Mouse (Mus musculus) urinary bladder, adult 2 months (tissue): ENCODE data around the gene Il9r. TPM values are rescaled to one million over a fixed set of nuclear protein-coding genes. Genes with fewer than 3 reads are reported as not detected.

Experiments used
- DNase-seq: peaks from one replicate; pipeline ENCODE4 v3.0.0; 2022; ENCODE audit warnings: low spot score
- polyA plus RNA-seq: library from polyadenylated mRNA; depleted of rRNA; stranded (reverse); fragments of >200 nt; gene quantifications from 2 replicates; pipeline ENCODE4 v1.2.3, GENCODE M21; 2012; rRNA removed

Gene Il9r
- polyA plus RNA-seq = 0.23 and 0.24 TPM in 2 replicates

DNA sequence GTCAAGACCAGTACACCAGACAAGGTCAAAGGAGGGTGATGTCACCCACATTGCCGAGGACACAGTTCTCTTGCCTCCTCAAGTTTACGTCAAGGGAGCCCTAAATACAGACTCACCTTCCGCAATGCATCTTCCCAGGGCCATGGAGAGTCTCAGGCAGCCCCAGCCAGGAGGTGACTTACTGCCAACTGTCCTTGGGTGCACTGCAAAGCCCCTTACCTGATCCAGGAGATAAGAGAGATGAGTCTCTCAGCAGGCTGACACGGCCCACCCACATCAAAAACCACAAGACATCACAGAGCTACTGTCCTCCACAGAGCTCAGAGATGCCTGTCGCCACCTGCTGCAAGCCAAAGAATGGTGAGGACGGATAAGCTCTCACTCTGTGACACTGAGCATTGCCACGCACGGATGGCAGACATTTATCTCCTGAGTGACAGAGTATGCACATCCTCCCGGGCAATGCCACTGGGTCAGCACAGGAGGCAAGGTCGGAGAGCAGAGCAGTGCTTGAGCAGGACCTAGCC is at the start of gene Il9r:
TSS of gene Il9r (minus strand) at position 205 of the 527 bp plus-strand sequence.
- peak; percentile 13 for DNase-seq

DNA sequence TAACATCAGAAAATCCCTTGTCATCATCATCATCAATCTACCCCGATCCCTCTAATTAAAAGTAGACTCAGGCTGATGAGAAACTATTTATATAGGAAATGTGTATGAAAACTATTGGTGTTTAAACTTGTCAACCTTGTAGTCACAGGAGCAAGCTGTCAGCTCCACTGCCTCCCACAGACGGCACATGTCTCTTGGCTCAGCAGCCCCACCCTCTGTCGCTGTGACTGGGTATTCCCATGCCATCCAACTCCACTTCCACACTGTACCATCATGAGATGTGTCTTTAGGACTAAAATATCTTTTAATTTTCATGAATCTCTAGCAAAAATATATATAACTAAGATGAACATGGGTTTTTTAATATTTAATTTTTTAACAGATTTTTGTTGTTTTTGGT is 48.3 kb upstream of the Il9r start:
- DNase-seq = no peak

DNA sequence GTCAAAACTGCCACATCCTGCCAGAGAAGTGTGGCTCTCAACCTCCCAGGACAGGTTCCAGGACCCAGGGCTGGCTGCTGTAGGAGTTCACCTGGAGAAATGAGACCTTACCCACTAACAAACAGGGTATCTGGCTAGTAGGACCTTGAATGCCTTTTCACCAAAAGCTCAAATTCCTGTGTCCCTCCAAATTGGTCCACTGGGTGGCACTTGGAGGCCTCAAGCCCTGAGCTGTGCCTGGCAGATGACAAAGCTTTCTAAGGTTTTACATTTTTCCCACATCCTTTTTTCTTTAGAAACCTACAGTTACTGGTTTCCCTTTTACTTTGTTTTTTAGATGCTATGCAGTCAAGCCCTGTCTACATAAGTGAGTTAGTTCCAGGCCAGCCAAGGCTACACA is 47.0 kb upstream of the Il9r start:
- no peak for DNase-seq

DNA sequence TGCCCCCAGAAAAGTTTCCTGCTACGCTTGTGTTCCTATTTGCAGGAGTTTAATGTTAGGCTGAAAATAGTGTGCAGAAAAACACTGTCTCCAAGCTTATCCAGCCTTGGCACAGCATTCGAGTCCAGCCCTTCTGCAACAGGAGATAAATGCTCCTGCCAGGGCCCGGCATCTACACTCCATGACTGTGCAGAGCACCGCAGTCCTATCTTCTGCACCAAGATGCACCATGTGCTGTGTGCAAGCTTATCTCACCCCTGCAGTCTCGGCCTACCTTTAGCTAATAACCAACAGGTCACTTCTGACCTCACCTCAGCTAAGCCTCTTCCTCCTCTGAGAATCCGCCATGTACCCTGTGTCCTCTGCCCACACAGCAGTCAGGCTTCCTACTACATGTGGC is 45.5 kb upstream of the Il9r start:
- DNase-seq = no peak

DNA sequence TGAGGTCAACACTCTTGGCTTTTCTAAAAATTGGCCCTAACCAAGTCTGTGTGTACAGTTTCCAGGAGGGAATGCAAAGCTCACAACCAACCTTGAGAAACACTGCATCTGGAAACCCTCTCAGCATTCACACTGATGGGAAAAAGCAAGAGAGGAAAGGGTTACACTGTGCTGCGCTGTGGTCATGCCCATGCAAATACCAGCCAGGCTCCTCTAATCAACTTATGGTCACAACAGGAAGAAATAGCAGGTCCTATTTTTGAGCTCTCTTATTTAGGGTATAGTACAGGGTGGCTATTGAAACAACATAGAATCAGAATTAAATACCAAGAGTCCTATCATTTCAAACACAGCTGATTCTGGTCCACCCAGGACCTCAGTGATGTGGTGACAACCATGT is 44.5 kb upstream of the Il9r start:
- no peak for DNase-seq

DNA sequence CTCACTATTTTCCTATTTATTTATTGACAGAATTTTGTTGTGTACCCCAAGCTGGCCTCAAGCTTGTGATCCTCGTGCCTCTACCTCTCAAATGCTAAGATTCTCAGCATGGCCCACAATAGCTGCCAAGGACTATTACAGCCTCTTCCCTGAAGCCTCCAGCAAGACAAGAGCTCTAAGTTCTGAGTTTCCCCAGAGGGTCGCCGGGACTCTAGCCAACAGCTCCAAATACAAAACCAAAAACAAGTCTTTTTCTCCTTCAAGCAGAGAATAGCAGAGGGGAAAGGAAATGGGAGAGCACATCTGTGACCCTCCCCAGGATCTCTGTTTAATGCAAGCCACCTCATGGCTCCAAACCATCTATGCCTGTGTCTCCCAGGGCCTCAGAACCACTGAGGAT is 44.0 kb upstream of the Il9r start:
- no peak for DNase-seq

DNA sequence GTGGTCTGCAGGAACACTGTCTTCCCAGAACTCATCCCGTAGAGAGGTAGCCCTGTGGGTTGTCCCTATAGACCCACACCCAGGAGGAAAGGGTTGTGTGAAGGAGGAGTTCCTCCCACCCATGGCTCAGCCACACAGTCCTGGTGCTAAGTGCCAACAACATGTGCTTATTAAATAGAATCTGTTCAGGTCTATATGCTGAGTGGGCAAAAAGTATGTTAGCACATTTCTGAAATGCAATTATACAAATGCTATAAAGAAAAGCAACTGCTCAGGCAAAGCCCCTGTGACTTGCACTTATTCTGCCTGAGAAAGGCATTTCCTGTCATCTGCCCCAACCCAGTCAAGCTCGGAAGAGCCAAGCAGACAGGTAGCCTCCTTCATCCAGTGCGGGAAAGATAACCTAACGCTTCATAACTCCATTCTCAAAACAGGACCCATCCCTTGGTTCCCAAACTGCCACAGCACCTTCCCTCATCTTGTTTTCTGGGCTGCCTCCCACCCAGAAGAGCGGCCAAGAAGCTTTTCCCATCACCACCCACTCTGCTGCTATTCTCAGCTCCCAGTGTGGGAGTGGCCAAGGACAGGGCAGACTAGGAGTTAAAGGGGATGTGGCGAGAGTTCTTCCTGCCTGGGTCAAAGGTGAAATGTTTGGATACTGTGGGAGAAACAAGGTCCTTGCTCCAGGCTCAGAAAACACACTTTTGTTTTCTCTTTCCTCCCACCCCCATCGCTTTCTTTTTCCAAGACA is 43.3 kb upstream of the Il9r start:
- DNase-seq = no peak

DNA sequence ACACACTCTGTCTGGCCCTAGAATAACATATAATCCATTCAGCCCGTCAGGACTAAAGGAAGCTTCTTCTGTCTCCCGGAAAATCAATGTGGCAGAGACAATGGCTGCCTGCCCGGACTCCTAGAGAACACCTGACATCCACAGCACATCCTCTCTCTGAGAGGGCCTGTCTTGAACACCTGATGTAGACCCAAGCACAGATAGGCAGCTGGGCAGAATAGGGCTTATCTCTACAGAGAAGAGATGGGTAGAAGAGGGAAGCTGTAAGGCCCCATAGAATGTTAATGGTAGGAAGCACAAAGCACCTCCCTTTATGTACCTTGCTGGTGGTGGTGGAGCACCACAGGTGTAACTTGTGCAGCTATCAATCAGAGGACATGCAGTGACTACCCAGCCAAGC is 42.1 kb upstream of the Il9r start:
- no peak for DNase-seq

DNA sequence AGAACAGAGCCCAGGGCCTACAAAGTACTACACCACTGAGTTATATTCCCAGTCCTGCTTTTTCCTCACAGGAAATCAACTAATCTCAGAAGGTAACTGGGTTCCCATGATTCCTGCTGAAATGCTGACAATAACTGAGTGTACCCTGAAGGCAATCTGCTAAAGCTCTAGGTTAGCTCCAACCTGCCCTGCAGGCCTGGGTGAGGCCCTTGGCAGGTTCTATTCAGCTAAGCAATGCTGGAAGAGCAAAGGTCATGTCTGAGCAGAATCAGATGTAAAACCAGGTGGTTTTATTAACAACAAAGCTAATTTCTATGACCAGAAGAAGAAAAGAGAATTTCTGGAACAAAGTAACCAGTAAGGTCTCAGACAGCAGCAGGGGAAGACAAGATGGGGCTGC is 41.3 kb upstream of the Il9r start:
- no peak for DNase-seq

DNA sequence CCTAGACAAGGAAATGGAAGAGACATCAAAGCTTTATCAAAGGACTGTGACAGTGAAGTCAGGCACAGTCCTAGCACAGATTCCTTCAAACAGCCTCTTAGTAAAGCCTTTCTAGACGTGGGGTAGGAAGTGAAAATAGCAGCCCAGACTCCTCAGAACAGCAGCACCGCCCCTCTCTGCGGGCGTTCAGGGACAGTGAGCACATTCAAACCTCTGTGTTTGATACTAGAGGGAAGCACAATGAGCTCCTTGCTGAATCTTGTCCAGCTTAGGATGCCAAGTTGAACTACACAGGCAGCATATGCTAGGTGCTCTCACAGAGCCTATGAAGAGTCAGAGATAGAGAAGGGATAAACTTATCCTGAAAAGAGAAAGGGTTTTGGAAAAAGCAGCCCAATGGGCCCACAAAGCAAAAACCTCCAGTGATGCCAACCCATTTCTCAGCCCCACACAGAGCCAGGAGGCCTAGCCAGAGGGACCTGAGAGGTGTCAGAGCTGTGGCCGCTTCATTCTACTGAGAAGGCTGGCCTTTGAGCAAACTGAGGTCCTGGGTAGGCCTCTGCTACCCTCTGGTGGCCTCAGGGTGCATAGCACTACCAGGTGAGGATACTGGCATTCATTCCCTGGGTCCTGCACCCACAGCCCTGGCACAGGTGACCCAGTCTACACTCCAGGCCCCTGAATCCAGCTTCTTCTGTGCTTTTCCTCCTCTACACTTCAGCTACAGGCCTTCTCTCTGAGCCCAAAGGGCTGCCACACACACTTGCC is 38.2 kb upstream of the Il9r start:
- peak; percentile 62 for DNase-seq

DNA sequence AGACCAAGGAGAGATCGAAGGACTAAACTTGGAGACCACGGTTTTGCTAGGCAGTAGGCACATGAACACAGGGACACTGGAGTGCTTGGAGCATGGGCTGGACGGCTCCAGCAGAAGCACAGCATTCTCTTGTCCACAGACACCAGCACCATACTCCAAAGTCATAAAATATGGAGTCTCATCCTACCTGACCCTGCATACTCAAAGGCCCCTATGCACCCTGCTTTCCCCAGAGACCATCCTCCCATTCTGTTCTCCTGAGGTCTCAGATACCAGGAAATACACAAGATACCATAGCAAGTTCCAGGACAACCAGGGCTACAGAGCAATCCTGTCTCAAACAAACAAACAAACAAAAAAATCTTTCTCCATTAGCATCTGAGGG is 37.3 kb upstream of the Il9r start:
- no peak for DNase-seq

DNA sequence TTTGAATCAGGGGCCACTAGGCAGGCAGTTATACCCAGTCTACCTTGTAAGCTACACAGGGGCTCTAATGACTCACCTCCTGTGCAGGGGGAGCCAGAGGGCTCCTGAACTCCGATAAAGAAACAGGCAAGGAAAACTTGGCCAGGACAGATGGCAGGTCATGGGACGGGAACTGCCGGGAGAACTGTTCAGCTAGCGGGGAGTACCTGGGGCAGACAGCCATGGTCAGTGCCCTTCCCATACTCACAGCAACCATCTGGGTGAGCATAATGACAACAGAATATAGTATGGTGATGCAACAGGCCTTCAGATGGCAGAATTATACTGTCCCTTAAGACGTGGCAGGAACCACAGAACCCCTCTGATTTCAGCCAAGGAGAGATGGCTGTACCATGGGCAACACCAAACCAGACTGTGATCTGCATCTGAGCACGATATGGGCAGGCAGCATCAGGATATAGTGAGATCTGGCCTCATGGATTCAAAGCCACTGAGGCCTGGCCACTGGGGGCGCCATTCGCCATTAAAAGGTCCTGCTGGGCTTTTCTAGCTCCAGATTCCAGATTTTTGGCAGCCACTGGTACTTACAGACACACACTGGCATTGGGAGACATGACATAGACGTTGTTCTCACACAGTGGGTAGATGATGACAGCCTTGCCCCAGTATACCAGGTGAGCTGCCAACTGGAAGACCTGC is 36.8 kb upstream of the Il9r start:
- DNase-seq = no peak

DNA sequence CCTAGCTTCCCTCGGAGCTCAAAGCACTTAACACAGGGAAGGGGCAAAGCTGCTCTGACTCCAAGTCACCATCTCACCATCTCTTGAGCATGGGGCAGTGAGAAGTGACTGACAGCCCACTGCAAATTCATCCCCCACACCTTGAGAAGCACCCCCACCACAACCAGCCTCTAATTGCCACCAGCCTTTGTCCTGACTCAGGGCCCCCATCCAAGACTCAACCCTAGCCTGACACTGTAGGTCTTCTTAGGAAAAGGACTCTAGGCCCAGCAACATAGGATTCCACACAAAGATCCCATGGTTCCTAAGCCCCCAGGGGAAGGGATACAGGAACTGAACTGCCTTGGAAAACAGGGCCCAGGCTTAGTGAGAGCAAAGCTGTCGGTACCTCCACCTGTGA is 36.1 kb upstream of the Il9r start:
- no peak for DNase-seq

DNA sequence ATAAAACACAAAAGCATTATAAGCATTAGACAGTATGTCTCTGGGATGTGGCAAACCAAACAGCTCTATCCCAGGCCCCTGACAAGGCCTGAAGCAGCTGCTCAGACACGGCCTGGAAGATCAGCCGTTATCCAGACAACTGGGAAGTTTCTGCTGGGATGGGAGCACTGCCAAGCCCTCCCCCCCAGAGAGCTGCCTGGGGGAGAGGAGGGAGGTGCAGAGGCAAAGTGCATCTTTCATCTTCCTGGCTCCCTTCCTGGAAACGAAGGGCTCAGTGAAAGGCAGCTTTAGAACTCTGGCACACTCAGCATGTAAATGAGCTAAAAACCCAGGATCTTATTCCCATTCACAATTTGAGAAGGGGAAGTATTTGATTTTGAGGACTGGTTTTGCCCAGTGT is 35.6 kb upstream of the Il9r start:
- no peak for DNase-seq

DNA sequence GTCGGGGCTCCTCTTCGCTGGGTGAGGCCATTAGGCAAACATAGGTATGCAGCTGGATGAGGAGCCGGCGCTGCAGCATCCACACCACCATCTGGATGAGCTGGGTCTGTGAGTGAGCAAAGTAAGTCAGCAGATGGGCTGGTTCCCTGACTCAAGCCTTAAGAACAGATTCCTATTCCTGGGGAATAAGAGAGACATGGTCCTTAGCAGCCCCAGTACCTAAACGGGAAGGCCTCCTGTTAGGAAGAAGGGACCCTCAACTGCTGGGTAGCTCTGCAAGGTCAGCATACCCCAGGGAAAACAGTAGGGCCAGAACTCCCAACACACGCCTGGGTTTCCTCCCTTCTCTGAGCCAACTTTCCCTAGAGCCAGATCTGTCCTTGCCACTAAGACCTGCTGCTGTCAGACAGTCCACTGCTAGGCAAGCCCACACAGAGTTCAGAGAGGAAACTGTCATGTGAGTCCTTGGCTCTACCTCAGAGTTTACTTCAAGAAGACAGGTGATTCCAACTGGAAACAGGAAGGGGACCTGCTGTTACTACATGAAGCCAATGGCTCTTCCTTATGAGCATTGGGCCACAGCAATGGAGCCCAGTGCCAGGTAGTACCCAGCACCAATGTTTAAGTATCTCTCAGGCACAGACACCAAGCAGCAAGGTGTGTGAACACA is 34.9 kb upstream of the Il9r start:
- no peak for DNase-seq

DNA sequence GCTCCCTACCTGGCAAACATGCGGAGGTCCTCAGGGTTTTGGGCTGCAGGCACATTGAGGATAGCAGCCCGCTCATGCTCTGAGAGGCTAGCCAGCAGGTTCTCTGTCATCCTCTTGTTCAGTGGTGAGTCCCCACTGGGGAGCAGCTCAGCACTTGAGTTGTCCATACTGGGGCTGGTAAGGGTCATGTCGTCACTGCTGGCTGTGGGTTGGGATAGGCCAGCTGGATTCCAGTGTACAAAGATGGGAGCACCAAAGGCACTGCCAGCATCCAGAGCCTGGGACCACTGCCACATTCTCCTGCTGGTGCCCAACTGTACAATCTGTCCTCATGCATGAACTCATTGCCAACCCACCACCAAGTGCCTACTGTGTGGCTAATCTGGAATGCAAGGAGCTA is 33.8 kb upstream of the Il9r start:
- DNase-seq = no peak

DNA sequence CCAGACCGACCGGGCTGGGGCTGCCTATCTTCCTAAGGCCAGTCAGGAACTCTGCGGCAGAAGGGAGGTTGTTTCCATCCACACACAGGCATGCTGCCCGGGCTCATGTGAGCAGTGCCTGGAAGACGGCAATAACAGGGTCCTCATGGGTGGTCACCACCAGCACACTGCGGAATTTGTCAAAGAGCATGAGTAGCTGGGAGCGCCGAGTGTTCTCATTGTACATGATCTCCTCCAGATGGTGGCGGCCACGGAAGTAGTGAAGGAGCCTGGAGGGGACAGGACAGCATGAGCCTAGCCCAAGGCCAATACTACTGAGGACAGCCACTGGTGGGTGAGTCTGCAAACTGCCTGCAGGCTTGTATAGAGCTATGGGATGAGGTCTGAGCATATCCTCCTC is 32.8 kb upstream of the Il9r start:
- no peak for DNase-seq

DNA sequence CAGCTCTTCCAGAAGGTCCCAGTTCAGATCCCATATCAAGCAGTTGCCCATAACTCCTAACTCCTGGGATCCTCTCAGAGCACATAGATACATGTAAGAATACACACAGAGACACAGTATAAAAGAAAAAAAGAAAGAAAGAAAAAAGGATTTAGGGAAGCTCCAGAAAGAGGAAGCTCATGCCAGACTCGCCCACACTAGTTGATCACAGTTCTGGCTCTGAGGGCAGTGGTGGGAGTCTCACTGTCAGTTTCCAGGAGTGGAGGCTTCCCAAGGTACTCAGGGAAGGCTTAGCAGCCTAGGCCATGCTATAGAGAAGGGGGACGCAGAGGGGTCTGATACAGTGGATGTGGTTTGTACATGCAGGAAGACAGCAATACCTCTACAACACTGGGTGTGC is 31.0 kb upstream of the Il9r start:
- DNase-seq = no peak

DNA sequence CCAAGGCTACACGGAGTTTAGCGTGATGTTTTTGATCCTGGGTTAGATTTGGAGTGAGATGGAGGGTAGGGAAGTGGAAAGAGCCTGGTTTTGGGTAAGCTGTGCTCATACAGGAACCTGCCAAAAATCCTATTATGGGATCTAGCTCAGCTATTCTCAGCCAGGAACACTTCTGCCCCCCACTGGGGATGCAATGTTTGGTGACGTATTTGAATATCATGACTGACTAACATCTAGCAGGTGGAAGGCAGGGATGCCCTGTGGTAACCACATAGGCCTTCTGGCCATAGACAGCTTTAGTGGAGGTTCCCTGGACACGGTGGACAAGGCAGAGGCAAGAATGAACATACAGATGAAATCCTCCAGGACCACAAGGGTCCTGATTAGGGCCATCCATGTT is 30.1 kb upstream of the Il9r start:
- DNase-seq = no peak

DNA sequence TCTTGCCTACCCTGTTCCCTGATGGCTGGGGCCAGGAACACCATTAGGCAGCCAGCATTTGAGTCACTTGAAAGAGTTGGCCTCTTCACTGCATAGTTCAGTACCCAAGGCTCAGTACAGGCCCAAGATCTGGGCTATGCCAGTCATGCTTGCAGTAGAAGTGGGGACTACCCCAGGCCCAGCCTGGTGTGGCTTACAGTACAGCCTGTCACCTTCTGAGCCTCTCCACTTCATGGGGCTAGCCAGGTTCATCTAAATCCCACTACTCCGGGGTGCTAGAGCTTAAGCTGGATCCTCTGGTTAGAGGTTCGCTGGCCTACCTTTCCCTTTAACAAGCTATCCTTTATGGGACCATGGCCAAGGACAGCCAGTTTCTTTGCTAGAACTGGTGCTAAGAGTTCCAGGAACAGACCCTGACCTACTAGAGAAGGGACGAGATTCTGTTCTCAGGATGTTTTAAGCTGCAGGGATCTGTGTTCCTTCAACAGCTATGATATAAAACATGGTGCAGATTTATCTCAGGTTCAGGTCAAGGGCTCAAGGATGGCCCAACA is 28.3 kb upstream of the Il9r start:
- DNase-seq = no peak

DNA sequence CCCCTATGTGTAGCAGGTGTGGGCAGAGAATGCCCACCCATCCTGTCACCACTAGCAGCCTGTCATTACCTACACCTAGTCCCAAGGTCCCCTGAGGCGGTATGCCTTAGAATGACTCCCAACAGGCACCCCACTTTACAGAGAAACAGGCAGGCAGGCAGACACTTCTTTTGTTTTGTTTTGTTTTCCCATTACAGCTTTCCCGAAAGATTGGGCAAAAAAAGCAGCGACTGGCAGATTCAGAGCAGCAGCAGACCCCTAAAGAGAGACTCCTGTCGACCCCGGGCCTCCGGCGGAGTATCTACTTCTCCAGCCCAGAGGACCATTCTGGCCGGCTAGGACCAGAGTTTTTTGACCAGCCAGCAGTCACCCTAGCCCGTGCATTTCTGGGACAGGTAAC is 27.5 kb upstream of the Il9r start:
- DNase-seq = no peak

DNA sequence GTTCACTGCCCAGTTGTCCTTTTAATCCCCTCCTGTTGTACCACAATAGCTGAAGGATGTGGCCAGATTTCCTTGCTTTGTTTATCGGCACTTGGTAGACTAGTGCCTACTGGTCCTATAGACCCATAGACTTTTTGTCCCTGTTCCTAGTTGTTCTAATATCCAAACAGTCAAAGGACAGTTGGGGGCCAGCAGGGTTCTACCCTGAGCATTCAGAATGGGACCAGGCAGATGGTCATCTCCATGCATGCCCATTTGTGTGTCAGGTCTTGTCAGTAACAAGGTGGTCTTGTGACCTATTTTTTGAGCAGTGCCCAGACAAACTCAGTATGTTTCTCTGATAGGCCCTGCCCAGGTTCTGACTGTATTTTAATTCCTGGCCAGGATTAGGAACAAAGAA is 27.0 kb upstream of the Il9r start:
- no peak for DNase-seq
